Mouse (Mus musculus) midbrain, embryonic 11.5 days (tissue): ENCODE data around the gene Nlrp4f. TPM values are rescaled to one million over a fixed set of nuclear protein-coding genes. Genes with fewer than 3 reads are reported as not detected.
A peak's percentile ranks its signal among the peaks of the same experiment; 100 is the strongest.

Experiments
- ATAC-seq: fragments of 200-750 bp; cut with Nextera tagmentation; 2 replicates; pipeline ENCODE4 v1.8.0; 2017; ENCODE audit warnings: moderate TSS enrichment, moderate library complexity; ENCODE audit not compliant: low FRiP score
- DNase-seq: peaks from one replicate; pipeline ENCODE4 v3.0.0; 2015; ENCODE audit warnings: low spot score; ENCODE audit errors: missing footprints
- H3K27ac ChIP-seq: fragments of 300-500 bp; sonication (generic); 2 replicates; pipeline ENCODE4 v1.5.1; 2014; ENCODE audit warnings: low read depth, low read length
- H3K27me3 ChIP-seq: fragments of 300-500 bp; sonication (generic); 2 replicates; pipeline ENCODE4 v1.6.1; 2014; ENCODE audit warnings: mild to moderate bottlenecking, low read length, moderate library complexity, mixed read lengths; ENCODE audit not compliant: control insufficient read depth, insufficient read depth
- H3K36me3 ChIP-seq: fragments of 300-500 bp; sonication (generic); 2 replicates; pipeline ENCODE4 v1.6.1; 2014; ENCODE audit warnings: mild to moderate bottlenecking, low read length, moderate library complexity, mixed read lengths; ENCODE audit not compliant: control insufficient read depth, insufficient read depth
- H3K4me1 ChIP-seq: fragments of 300-500 bp; sonication (generic); 2 replicates; pipeline ENCODE4 v1.6.1; 2014; ENCODE audit warnings: low read length; ENCODE audit not compliant: control insufficient read depth, insufficient read depth
- H3K4me2 ChIP-seq: fragments of 300-500 bp; sonication (generic); 2 replicates; pipeline ENCODE4 v1.6.1; 2014; ENCODE audit warnings: mild to moderate bottlenecking, moderate library complexity
- H3K4me3 ChIP-seq: fragments of 300-500 bp; sonication (generic); 2 replicates; pipeline ENCODE4 v1.5.1; 2014; ENCODE audit warnings: low read depth, low read length
- H3K9ac ChIP-seq: fragments of 300-500 bp; sonication (generic); 2 replicates; pipeline ENCODE4 v1.6.1; 2014; ENCODE audit warnings: low read length
- H3K9me3 ChIP-seq: fragments of 300-500 bp; sonication (generic); 2 replicates; pipeline ENCODE4 v1.6.1; 2016; ENCODE audit warnings: low read length; ENCODE audit not compliant: control insufficient read depth
- WGBS: fragments of 180-500 bp; shearing (Covaris S2); extraction: QIAGEN DNeasy Blood & Tissue Kit; methylation state at CpG from one replicate; pipeline ENCODE4 v1.1.7; 2014; 5-methylcytosine and 5-hydroxymethylcytosine counted together
- polyA plus RNA-seq: library from polyadenylated mRNA; unstranded; fragments of >200 nt; fragmentation: Nextera tagmentation; extraction: Ambion mirVana; gene quantifications from 2 replicates; pipeline ENCODE4 v1.2.1, GENCODE M21; 2014

The Nlrp4f gene
- polyA plus RNA-seq, 1 experiment from 2014 or later = not detected

DNA sequence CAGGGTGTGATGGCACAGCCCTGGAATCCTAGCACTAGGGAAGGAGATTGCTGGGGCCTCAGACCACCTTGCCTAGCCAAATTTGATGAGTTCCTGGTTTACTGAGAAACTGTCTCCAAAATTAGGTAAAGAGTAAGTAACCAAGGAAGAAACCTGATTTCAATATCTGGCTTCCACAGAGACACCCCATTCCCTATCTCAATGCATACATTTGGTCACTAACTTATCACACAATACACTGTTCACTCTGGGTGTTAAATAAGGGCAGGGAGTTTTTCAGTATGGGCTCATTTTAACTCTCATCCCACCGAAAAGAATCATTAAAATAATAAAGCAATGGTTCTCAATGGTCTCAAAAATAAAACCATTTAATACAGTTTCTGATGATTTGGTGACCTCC, 5.1 kb downstream of the Nlrp4f start:
- Histone ChIP-seq H3K27ac (no peak overlapping the region), H3K4me3 (no peak overlapping the region), H3K4me2 (no peak overlapping the region), H3K9ac (no peak overlapping the region), H3K36me3 (no peaks in the 10 kb centered on the region), H3K9me3 (peaks cover 2% of the 10 kb centered on the region; the same call in 1 of the 2 replicates), H3K4me1 (no peaks in the 10 kb centered on the region), H3K27me3 (no peaks in the 10 kb centered on the region)
- DNase-seq (no peak), ATAC-seq (no peak)
- 72% methylated on average over 1 of the region's 1 CpGs for WGBS

GRCm38 (mm10) chr13:65176472-65177091, 29.2 kb downstream of the Nlrp4f start:
- no peak overlapping the region for H3K4me2 ChIP-seq
- H3K27me3 ChIP-seq = no peaks in the 10 kb centered on the region
- no peak overlapping the region for H3K4me3 ChIP-seq
- H3K9ac ChIP-seq = no peak overlapping the region
- no peaks in the 10 kb centered on the region for H3K9me3 ChIP-seq
- H3K4me1 ChIP-seq = no peaks in the 10 kb centered on the region
- DNase-seq = no peak
- peak; percentile 53; the same call in 1 of the 2 replicates for ATAC-seq
- WGBS = 62% methylated on average over 15 of the region's 15 CpGs
- no peak overlapping the region for H3K27ac ChIP-seq
- H3K36me3 ChIP-seq = no peaks in the 10 kb centered on the region

DNA sequence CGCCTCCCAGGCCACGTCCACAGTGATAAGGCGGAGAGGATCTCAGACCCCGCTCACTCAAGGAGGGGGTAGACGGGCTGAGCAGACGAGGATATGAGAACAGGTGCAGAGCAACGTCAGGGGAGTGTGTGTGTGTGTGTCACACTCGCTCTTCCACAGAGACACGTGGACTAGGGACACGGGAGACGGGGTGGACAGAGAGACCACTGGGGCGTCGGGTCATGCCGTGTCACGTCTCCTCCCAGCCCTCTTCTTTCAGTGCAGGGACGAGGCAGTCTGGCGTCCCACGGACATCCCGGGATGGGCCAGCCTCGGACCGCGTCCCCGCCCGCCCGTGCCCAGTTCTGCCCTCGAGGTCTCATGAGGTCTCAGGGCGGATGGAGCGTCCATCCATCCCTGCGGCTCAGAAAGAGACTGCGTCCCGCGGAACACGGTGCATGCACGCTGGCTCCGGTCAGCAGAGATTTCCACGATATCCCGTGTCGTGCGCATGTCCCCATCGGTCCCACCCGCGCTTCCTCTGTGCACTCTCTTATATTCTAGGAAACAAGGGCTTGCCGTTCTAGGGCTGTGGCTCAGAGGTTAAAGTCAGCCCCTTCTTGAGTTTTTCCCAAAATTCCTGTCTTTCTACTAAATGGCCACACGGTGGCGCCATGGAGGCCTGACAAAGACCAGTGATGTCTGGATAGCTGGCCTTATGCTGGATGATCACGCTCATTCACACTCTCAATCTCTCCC, 29.9 kb downstream of the Nlrp4f start:
- no peaks in the 10 kb centered on the region for H3K27me3 ChIP-seq
- no peaks in the 10 kb centered on the region for H3K4me1 ChIP-seq
- peak overlapping the region; percentile 50 for H3K4me2 ChIP-seq
- no peak overlapping the region for H3K27ac ChIP-seq
- peak; percentile 86 for ATAC-seq
- H3K9me3 ChIP-seq = no peaks in the 10 kb centered on the region
- WGBS = 20% methylated on average over 46 of the region's 46 CpGs
- peak overlapping the region; percentile 16 for H3K4me3 ChIP-seq
- peak; percentile 94 for DNase-seq
- no peaks in the 10 kb centered on the region for H3K36me3 ChIP-seq
- peak overlapping the region; percentile 40; the same call in 1 of the 2 replicates for H3K9ac ChIP-seq

GRCm38 (mm10) chr13:65174102-65174501, 31.7 kb downstream of the Nlrp4f start:
- Histone ChIP-seq H3K27me3 (no peaks in the 10 kb centered on the region), H3K9me3 (no peaks in the 10 kb centered on the region), H3K4me2 (no peak overlapping the region), H3K4me1 (no peaks in the 10 kb centered on the region), H3K9ac (no peak overlapping the region), H3K36me3 (no peaks in the 10 kb centered on the region), H3K4me3 (no peak overlapping the region), H3K27ac (no peak overlapping the region)
- DNase-seq (no peak), ATAC-seq (no peak)
- 77% methylated on average over 3 of the region's 3 CpGs for WGBS

DNA sequence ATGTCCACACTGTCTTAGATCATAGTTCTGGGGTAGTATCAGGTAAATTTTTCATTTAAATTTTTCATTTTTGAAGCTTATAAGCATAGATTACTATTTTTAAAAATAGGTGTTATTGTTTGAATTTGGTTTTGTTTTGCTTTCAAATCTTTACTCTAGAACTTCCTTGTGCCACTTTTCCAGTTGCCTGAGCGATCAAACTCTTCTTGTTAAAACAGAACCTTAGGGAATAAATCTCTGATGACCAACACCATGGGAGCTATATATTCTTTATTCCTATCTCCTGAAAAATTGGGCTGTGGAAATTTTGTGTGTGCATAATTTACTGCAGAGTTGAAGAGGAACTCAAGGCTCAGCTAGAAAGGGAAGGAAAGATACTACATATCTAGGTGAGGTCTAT, 55.8 kb downstream of the Nlrp4f start, which contains the start of gene Olfr466:
Gene Olfr466 (plus strand): TSS at position 301 of the 400 bp plus-strand sequence.
- H3K4me3 ChIP-seq = no peak within 1 kb of the TSS
- ATAC-seq = no peak
- H3K27me3 ChIP-seq = no peaks in the 10 kb centered on the region
- no peak for DNase-seq
- H3K9ac ChIP-seq = no peak within 1 kb of the TSS
- H3K27ac ChIP-seq = no peak within 1 kb of the TSS
- 74% methylated on average over 1 of the region's 1 CpGs for WGBS
- no peaks in the 10 kb centered on the region for H3K9me3 ChIP-seq
- H3K36me3 ChIP-seq = no peaks in the 10 kb centered on the region
- no peaks in the 10 kb centered on the region for H3K4me1 ChIP-seq
- H3K4me2 ChIP-seq = no peak within 1 kb of the TSS

DNA sequence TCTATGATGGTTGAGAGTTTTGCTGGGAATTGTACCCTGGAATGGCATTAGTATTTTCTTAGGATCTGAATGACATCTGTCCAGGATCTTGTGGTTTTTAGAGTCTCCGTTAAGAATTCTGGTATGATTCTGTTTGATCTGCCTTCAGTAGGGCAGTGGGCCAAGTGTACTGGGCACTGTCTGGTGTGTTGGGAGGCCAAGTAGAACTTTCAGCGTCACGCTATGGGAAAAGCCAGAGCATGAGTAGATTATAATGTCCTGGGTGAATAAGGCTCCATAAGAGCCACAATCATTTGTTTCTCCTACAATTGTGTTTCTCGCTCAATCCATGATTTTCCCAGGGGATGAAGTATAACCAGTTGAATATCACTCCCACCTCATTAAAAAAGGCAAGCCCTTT, 68.0 kb downstream of the Nlrp4f start, which contains the start of gene Olfr465-ps1:
Gene Olfr465-ps1 (plus strand): TSS at position 301 of the 400 bp plus-strand sequence.
- ATAC-seq (no peak), DNase-seq (no peak)
- 87% methylated on average over 4 of the region's 4 CpGs for WGBS
- H3K9ac ChIP-seq = no peak within 1 kb of the TSS
- H3K9me3 ChIP-seq = no peaks in the 10 kb centered on the region
- H3K4me2 ChIP-seq = no peak within 1 kb of the TSS
- H3K4me1 ChIP-seq = no peaks in the 10 kb centered on the region
- H3K36me3 ChIP-seq = no peaks in the 10 kb centered on the region
- no peak within 1 kb of the TSS for H3K27ac ChIP-seq
- H3K4me3 ChIP-seq = no peak within 1 kb of the TSS
- no peaks in the 10 kb centered on the region for H3K27me3 ChIP-seq

Other genes starting within 250 kb of the Nlrp4f start
- not detected in 2 replicates for gene Spata31d1c, start 172.9 kb downstream of the Nlrp4f start, polyA plus RNA-seq
- not detected in 2 replicates for gene Prss47, start 153.2 kb downstream of the Nlrp4f start, polyA plus RNA-seq
- gene Mfsd14b, start 93.0 kb downstream of the Nlrp4f start, polyA plus RNA-seq = 44.0 and 44.7 TPM in 2 replicates
- not detected in 2 replicates for gene Olfr465-ps1, start 67.9 kb downstream of the Nlrp4f start, polyA plus RNA-seq
- gene Olfr466, start 55.7 kb downstream of the Nlrp4f start, polyA plus RNA-seq = not detected in 2 replicates
- not detected in 2 replicates for gene Gm10775, start 53.6 kb upstream of the Nlrp4f start, polyA plus RNA-seq
- gene Zfp369, start 72.8 kb upstream of the Nlrp4f start, polyA plus RNA-seq = 19.7 and 20.7 TPM in 2 replicates